8 mouse cellular contexts compared by ENCODE assay signal in the genomic region with DNA sequence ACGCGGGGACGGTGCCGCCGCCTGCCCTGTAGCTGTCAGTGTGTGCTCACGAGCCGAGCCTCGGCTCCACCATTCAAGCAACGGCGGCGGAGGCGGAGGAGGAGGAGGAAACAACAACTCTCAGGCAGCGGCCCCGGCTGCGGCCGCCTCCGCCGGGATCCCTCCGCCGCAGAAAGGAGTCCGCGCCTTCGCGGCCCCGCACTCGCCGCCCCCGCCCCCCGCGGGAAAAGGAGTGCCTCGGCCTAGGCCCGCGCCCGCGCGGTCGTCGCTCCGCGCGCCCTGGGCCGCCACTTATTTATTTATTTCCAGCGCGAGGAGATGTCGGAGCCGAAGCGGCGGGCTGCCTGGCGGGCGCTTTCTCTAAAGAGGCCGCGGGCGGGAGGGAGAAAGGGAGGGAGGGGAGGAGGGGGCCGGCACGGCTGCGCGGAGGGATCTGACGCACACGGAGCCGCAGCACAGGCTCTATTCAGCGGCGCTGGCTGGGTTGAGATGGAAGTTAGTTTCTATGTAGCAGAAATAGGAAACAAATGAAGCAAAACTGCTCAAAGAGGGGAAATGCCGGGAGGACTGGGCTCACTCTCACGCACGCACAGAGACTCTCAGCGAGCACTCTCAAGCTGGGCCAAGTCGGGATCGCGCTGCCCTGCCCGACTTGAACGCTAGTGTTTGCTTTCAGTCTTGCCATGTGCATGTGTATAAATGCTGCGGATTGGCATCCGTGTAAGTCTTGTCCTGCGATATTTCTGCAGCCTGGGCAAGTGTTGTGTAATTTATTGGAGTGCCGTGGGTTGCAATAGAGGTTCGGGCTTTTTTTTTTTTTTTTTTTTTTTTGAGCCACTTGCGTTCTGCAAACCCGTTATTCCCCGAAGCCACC. TPM values are rescaled to one million over a fixed set of nuclear protein-coding genes. Genes with fewer than 3 reads are reported as not detected.
A peak's percentile ranks its signal among the peaks of the same experiment; 100 is the strongest.
DNase-seq lines count a peak whose midpoint lies in the region; ATAC-seq and TF ChIP-seq lines count a peak whose summit lies in the region.

A gene (minus strand): TSS at position 175 of the 874 bp plus-strand sequence.

- H3K4me3 ChIP-seq in bone marrow macrophage, adult 2 months (ENCODE audit: insufficient read depth, low read length), result peak within 1 kb of the TSS; percentile 100
- peak within 1 kb of the TSS; percentile 97 for H3K4me3 ChIP-seq in embryonic fibroblast, embryonic 13.5 days (ENCODE audit: insufficient read depth, low read length)
- H3K4me3 ChIP-seq in kidney, embryonic 15.5 days (replicated peaks), result peak within 1 kb of the TSS; percentile 89
- peak within 1 kb of the TSS; percentile 68 for H3K4me3 ChIP-seq in liver, adult 2 months (ENCODE audit: insufficient read depth, low read depth, low read length)
- H3K4me3 ChIP-seq in myocyte, result peak within 1 kb of the TSS; percentile 71

- TF ChIP-seq POLR2A in bone marrow macrophage, adult 2 months (IDR thresholded peaks at IDR 0.05; ENCODE audit: borderline replicate concordance, low read depth, low read length), result no peak
- TF ChIP-seq POLR2A in embryonic fibroblast, embryonic 13.5 days (IDR thresholded peaks at IDR 0.05; ENCODE audit: low read depth, low read length), result peak; percentile 81
- TF ChIP-seq POLR2A in liver, adult 2 months (IDR thresholded peaks at IDR 0.05; ENCODE audit: extremely low read depth, insufficient read depth, low read length), result peak; percentile 80
- peak; percentile 87 for TF ChIP-seq POLR2A in myocyte (IDR thresholded peaks at IDR 0.05; ENCODE audit: insufficient read length, low read depth)

- ATAC-seq in kidney, embryonic 15.5 days (replicated peaks; ENCODE audit: low FRiP score), result peak; percentile 86

- H3K27ac ChIP-seq in bone marrow macrophage, adult 2 months (ENCODE audit: insufficient read depth, low read depth, low read length), result peak within 1 kb of the TSS; percentile 100
- H3K27ac ChIP-seq in embryonic fibroblast, embryonic 13.5 days (ENCODE audit: insufficient read depth, low read length), result peak within 1 kb of the TSS; percentile 99
- peak within 1 kb of the TSS; percentile 100 for H3K27ac ChIP-seq in kidney, embryonic 15.5 days
- peak within 1 kb of the TSS; percentile 90 for H3K27ac ChIP-seq in liver, adult 2 months (replicated peaks; ENCODE audit: insufficient read depth, low read depth, low read length)

- peak within 1 kb of the TSS; percentile 58 for H3K4me2 ChIP-seq in kidney, embryonic 15.5 days
- H3K4me2 ChIP-seq in myocyte (ENCODE audit: low read depth), result peak within 1 kb of the TSS; percentile 66

- H3K9me3 ChIP-seq in kidney, embryonic 15.5 days (replicated peaks), result no peaks in the 10 kb centered on the region

- H3K27me3 ChIP-seq in kidney, embryonic 15.5 days, result no peaks in the 10 kb centered on the region
- no peaks in the 10 kb centered on the region for H3K27me3 ChIP-seq in liver, adult 2 months (ENCODE audit: control insufficient read depth, insufficient read depth, low read length)
- no peaks in the 10 kb centered on the region for H3K27me3 ChIP-seq in myocyte (ENCODE audit: control insufficient read depth, insufficient read depth, insufficient read length)
- no peaks in the 10 kb centered on the region for H3K27me3 ChIP-seq in splenic B cell, adult 2 months (ENCODE audit: control insufficient read depth, insufficient read depth, low read length, poor library complexity, severe bottlenecking)

- H3K36me3 ChIP-seq in kidney, embryonic 15.5 days, result 0 out of 2 replicates have a peak, but pooled peaks cover 2% of the 10 kb centered on the region
- H3K36me3 ChIP-seq in liver, adult 2 months (ENCODE audit: control insufficient read depth, insufficient read depth, low read length), result peaks cover under 1% of the 10 kb centered on the region; the same call in 1 of the 2 replicates
- no peaks in the 10 kb centered on the region for H3K36me3 ChIP-seq in myocyte (ENCODE audit: control insufficient read depth, insufficient read depth)
- H3K36me3 ChIP-seq in splenic B cell, adult 2 months (ENCODE audit: control insufficient read depth, insufficient read depth, low read length, poor library complexity, severe bottlenecking), result no peaks in the 10 kb centered on the region

- H3ac ChIP-seq in myocyte (ENCODE audit: control insufficient read depth, insufficient read length), result peak within 1 kb of the TSS; percentile 95

- no peak for TF ChIP-seq CTCF in bone marrow macrophage, adult 2 months (IDR thresholded peaks at IDR 0.05; ENCODE audit: low read depth, low read length)
- TF ChIP-seq CTCF in embryonic fibroblast, embryonic 13.5 days (IDR thresholded peaks at IDR 0.05; ENCODE audit: borderline replicate concordance, insufficient read depth, low read length), result no peak
- no peak for TF ChIP-seq CTCF in liver, adult 2 months (IDR thresholded peaks at IDR 0.05; ENCODE audit: low read depth, low read length)

- peak; percentile 98 for DNase-seq in A20 (ENCODE audit: low read depth, low spot score)
- DNase-seq in heart, adult 9 months (ENCODE audit: low spot score in 2 of 2), result peak; percentile 93 to 94
- DNase-seq in liver, adult 2 months (ENCODE audit: extremely low read depth, low read depth, low spot score), result peak; percentile 93
- peak; percentile 95 for DNase-seq in splenic B cell, adult 2 months (ENCODE audit: low read depth, low spot score)

- peak within 1 kb of the TSS; percentile 96 for H3K9ac ChIP-seq in kidney, embryonic 15.5 days
- H3K9ac ChIP-seq in liver, adult 2 months (ENCODE audit: low read depth, low read length), result peak within 1 kb of the TSS; percentile 96

- WGBS in kidney, embryonic 15.5 days, result under 1% methylated on average over 59 of the region's 79 CpGs
- WGBS in liver, adult 2 months, result under 1% methylated on average over 77 of the region's 79 CpGs

- H3K4me1 ChIP-seq in bone marrow macrophage, adult 2 months (ENCODE audit: control insufficient read depth, insufficient read depth, low read length), result peaks cover 13% of the 10 kb centered on the region
- peaks cover 2% of the 10 kb centered on the region for H3K4me1 ChIP-seq in embryonic fibroblast, embryonic 13.5 days (ENCODE audit: control insufficient read depth, insufficient read depth, low read length)
- peaks cover 14% of the 10 kb centered on the region for H3K4me1 ChIP-seq in kidney, embryonic 15.5 days
- H3K4me1 ChIP-seq in liver, adult 2 months (ENCODE audit: control insufficient read depth, insufficient read depth, low read length), result peaks cover 9% of the 10 kb centered on the region

- H3K79me2 ChIP-seq in liver, adult 2 months (ENCODE audit: control insufficient read depth, insufficient read depth, low read length), result peaks cover 4% of the 10 kb centered on the region; the same call in 1 of the 2 replicates
- peaks cover 34% of the 10 kb centered on the region for H3K79me2 ChIP-seq in myocyte (ENCODE audit: control insufficient read depth, insufficient read depth)

TF ChIP-seq in myocyte, 11 proteins besides CTCF, POLR2A, EP300 and RAD21:
- peak in 1 of 3 experiments; percentile 44 for TF ChIP-seq MYOG (IDR thresholded peaks at IDR 0.05; ENCODE audit: control insufficient read depth in 1 of 3, insufficient read depth in 1 of 3, insufficient read length in 2 of 3, low read depth in 2 of 3)
- TF ChIP-seq TCF12 (IDR thresholded peaks at IDR 0.05; ENCODE audit: insufficient read depth, poor library complexity, severe bottlenecking), result no peak
- TF ChIP-seq CEBPB (IDR thresholded peaks at IDR 0.05; ENCODE audit: insufficient read depth, poor library complexity, severe bottlenecking), result peak; percentile 62; the same call in 1 of the 2 replicates
- TF ChIP-seq REST (IDR thresholded peaks at IDR 0.05; ENCODE audit: insufficient read depth, insufficient read length), result peak; percentile 27
- TF ChIP-seq POLR2AphosphoS2 (IDR thresholded peaks at IDR 0.05; ENCODE audit: insufficient read length, low read depth), result peak; percentile 82
- no peak for TF ChIP-seq MAX (IDR thresholded peaks at IDR 0.05; ENCODE audit: low read depth)
- peak; percentile 32 for TF ChIP-seq E2F4 (IDR thresholded peaks at IDR 0.05; ENCODE audit: insufficient read depth)
- peak in 1 of 3 experiments; percentile 23 for TF ChIP-seq MYOD1 (IDR thresholded peaks at IDR 0.05; ENCODE audit: control insufficient read depth in 1 of 3, insufficient read length in 2 of 3, low read depth in 2 of 3)
- no peak for TF ChIP-seq USF1 (IDR thresholded peaks at IDR 0.05; ENCODE audit: low read depth)
- no peak for TF ChIP-seq SRF (IDR thresholded peaks at IDR 0.05; ENCODE audit: control insufficient read depth, insufficient read length, low read depth)
- no peak for TF ChIP-seq TCF3 (IDR thresholded peaks at IDR 0.05; ENCODE audit: insufficient read length, low read depth)

RNA-seq across cellular contexts. Expression of the gene that starts here (rescaled TPM):
- 40.3 and 46.6 TPM in 2 replicates for polyA plus RNA-seq in bone marrow macrophage, adult 2 months (2012; ENCODE audit: insufficient read depth, insufficient read length, missing spikeins)
- polyA plus RNA-seq in embryonic fibroblast, embryonic 13.5 days (2011; ENCODE audit: insufficient read length, low read depth, missing spikeins), result 51.2 and 66.6 TPM in 2 replicates
- polyA plus RNA-seq in kidney, embryonic 15.5 days (2015; fragmentation: Nextera tagmentation; extraction: Ambion mirVana), result 93.8 and 95.8 TPM in 2 replicates
- 23.5 and 25.1 TPM in 2 replicates for total RNA-seq in liver, adult 2 months (2014; rRNA removed)
- 0.95 and 1.1 TPM in 2 replicates for polyA plus RNA-seq in liver, adult 2 months (2012; rRNA removed)
- polyA plus RNA-seq in myocyte (2012; fragmentation: generic; extraction: Trizol), result 2.2 TPM

Comparison
In these comparisons a context has a peak if more than half of its experiments do, and no peak if none do; other contexts are left out.
1. Peak in every context shown above with its lines: DNase-seq, ATAC-seq, H3K4me3 ChIP-seq and H3K27ac ChIP-seq.
2. RNA of the gene that starts here (polyA plus RNA-seq): 93.8 to 95.8 TPM in kidney, embryonic 15.5 days, 51.2 to 66.6 TPM in embryonic fibroblast, embryonic 13.5 days and 40.3 to 46.6 TPM in bone marrow macrophage, adult 2 months; 2.2 TPM in myocyte (single experiment) and 0.95 to 1.1 TPM in liver, adult 2 months; every median in the first group is over 10 times any median in the second.